Mouse (Mus musculus) thymus, adult 2 months (tissue): ENCODE measurements at regions not wholly inside any gene's neighbourhood (a gene's known extent, or its start where the extent isn't known, plus 50 kb on each side); places are given as distances from the start of the nearest gene placed in this dataset.
A peak's percentile ranks its signal among the peaks of the same experiment; 100 is the strongest.

Source experiments
- DNase-seq: peaks from one replicate; pipeline ENCODE4 v3.0.0; 2021
- H3K27ac ChIP-seq: fragments of 200-500 bp; 2 replicates; pipeline ENCODE4 v1.5.1; 2012; ENCODE audit warnings: low read length, control low read depth; ENCODE audit not compliant: control insufficient read depth, insufficient read depth
- H3K27me3 ChIP-seq: fragments of 200-500 bp; 2 replicates; pipeline ENCODE4 v1.6.1; 2012; ENCODE audit warnings: mild to moderate bottlenecking, low read length, moderate library complexity, mixed read lengths; ENCODE audit not compliant: control insufficient read depth, insufficient read depth
- H3K36me3 ChIP-seq: fragments of 200-500 bp; 2 replicates; pipeline ENCODE4 v1.6.1; 2012; ENCODE audit warnings: mild to moderate bottlenecking, low read length, moderate library complexity; ENCODE audit not compliant: control insufficient read depth, insufficient read depth
- H3K4me1 ChIP-seq: fragments of 200-500 bp; replicated peaks from 2 replicates; pipeline ENCODE4 v1.6.1; 2012; ENCODE audit warnings: low read length; ENCODE audit not compliant: control insufficient read depth, insufficient read depth
- H3K4me3 ChIP-seq: fragments of 200-500 bp; 2 replicates; pipeline ENCODE4 v1.5.1; 2012; ENCODE audit warnings: mild to moderate bottlenecking, low read length, control low read depth, moderate library complexity; ENCODE audit not compliant: control insufficient read depth, insufficient read depth
- CTCF ChIP-seq: fragments of 200-500 bp; IDR thresholded peaks from 2 replicates; pipeline ENCODE4 v1.5.1; 2012; ENCODE audit warnings: mild to moderate bottlenecking, control low read depth, low read length, moderate library complexity, borderline replicate concordance; ENCODE audit not compliant: control insufficient read depth, poor library complexity, insufficient read depth; ENCODE audit errors: extremely low read depth
- POLR2A ChIP-seq: fragments of 200-500 bp; IDR thresholded peaks from 2 replicates; pipeline ENCODE4 v1.6.1; 2012; ENCODE audit warnings: mild to moderate bottlenecking, low read length, control low read depth, moderate library complexity; ENCODE audit not compliant: control insufficient read depth, poor library complexity, insufficient read depth; ENCODE audit errors: extremely low read depth
- WGBS: fragments of 180-500 bp; shearing (Covaris S2); methylation state at CpG from one replicate; pipeline ENCODE4 v1.1.7; 2018; 5-methylcytosine and 5-hydroxymethylcytosine counted together

GRCm38 (mm10) chr16:30158184-30158583, 94.0 kb downstream of the Hes1 start:
- TF ChIP-seq POLR2A (no peak), CTCF (no peak)
- Histone ChIP-seq H3K27me3 (no peaks in the 10 kb centered on the region), H3K4me1 (peaks cover 9% of the 10 kb centered on the region), H3K36me3 (no peaks in the 10 kb centered on the region), H3K4me3 (no peak overlapping the region), H3K27ac (no peak overlapping the region)
- DNase-seq: no peak
- WGBS: 97% methylated on average over 9 of the region's 9 CpGs

- no peak for TF ChIP-seq CTCF
- TF ChIP-seq POLR2A: no peak
- DNase-seq: no peak
- no peak overlapping the region for H3K27ac ChIP-seq
- peaks cover 5% of the 10 kb centered on the region for H3K4me1 ChIP-seq
- no peaks in the 10 kb centered on the region for H3K36me3 ChIP-seq
- no peaks in the 10 kb centered on the region for H3K27me3 ChIP-seq
- WGBS: 3% methylated on average over 2 of the region's 2 CpGs
- no peak overlapping the region for H3K4me3 ChIP-seq
Measured at GRCm38 (mm10) chr16:30160399-30160798, 96.2 kb downstream of the Hes1 start.

DNA sequence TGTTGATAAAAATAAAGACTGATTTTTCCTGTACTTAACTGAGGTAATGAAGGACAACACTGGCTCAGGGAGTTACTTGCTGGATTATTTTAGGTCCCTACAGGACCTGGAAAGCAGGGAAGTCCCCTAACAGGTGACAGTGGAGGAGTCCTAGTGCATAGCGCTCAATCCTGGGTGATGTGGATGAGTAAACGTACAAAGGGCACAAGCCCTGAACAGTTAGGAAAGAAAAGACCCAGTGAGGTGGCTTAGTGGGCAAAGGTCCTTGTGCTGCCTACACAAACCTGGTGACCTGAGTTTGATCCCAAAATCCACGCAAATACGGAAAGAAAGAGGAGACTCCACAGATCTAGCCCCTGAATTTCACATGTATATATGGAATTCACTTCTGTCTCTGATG, 99.1 kb downstream of the Hes1 start:
- Histone ChIP-seq H3K4me3 (no peak overlapping the region), H3K27ac (no peak overlapping the region), H3K36me3 (no peaks in the 10 kb centered on the region), H3K27me3 (no peaks in the 10 kb centered on the region), H3K4me1 (peaks cover 5% of the 10 kb centered on the region; the same call in 1 of the 2 replicates)
- no peak for DNase-seq
- WGBS: 87% methylated on average over 4 of the region's 4 CpGs
- no peak for TF ChIP-seq POLR2A
- no peak for TF ChIP-seq CTCF

GRCm38 (mm10) chr16:30165667-30166180, 101.5 kb downstream of the Hes1 start:
- Histone ChIP-seq H3K4me1 (no peaks in the 10 kb centered on the region), H3K27ac (no peak overlapping the region), H3K27me3 (no peaks in the 10 kb centered on the region), H3K36me3 (no peaks in the 10 kb centered on the region), H3K4me3 (no peak overlapping the region)
- no peak for DNase-seq
- no peak for TF ChIP-seq CTCF
- no peak for TF ChIP-seq POLR2A
- 78% methylated on average over 3 of the region's 3 CpGs for WGBS

- H3K27me3 ChIP-seq: no peaks in the 10 kb centered on the region
- no peak overlapping the region for H3K4me3 ChIP-seq
- WGBS: 20% methylated on average over 24 of the region's 24 CpGs
- H3K4me1 ChIP-seq: peaks cover 36% of the 10 kb centered on the region
- TF ChIP-seq CTCF (peak; percentile 14; the same call in 1 of the 2 replicates), POLR2A (no peak)
- no peaks in the 10 kb centered on the region for H3K36me3 ChIP-seq
- peak; percentile 35 for DNase-seq
- H3K27ac ChIP-seq: no peak overlapping the region
Measured at GRCm38 (mm10) chr16:30171381-30172079, 95.8 kb downstream of the Cpn2 start.

DNA sequence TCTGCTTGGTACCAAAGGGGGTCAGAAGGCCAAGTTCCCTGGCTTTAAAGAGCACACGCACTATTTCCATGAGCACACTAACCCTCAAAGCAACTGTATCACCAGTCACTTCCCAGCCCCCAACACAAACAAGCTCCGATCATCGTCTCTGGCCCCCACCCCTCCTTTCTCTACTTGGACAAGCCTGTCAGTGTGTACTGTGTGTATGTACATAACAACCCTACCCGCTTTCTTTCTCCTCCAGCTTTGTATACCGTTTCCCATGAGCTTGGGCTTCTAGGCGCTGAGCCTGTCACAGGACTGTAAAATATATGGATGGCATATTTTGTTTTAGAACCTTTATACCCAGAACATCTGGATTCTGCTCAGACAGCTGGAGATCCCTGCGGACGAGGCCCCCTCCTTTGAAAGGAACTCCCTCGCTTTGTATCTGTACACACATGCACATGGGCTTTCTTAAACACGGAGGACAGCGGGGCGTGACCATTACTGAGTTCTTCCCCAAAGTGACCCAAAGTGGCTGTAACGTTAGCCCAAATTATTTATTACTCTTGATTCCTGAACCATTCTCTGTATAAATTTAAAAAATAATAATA, 95.1 kb downstream of the Cpn2 start:
- peaks cover 43% of the 10 kb centered on the region for H3K4me1 ChIP-seq
- TF ChIP-seq POLR2A: no peak
- TF ChIP-seq CTCF: no peak
- no peak for DNase-seq
- 73% methylated on average over 13 of the region's 13 CpGs for WGBS
- no peak overlapping the region for H3K4me3 ChIP-seq
- H3K27me3 ChIP-seq: no peaks in the 10 kb centered on the region
- H3K27ac ChIP-seq: no peak overlapping the region; the same call in 1 of the 2 replicates
- H3K36me3 ChIP-seq: no peaks in the 10 kb centered on the region
